Mouse (Mus musculus): ENCODE data around the gene Drd5. TPM values are rescaled to one million over a fixed set of nuclear protein-coding genes. Genes with fewer than 3 reads are reported as not detected.

Drd5 gene
- polyA plus RNA-seq, 1 experiment from 2014 or later = not detected

GRCm38 (mm10) chr5:38366650-38367470 is 47.7 kb downstream of the Drd5 start:
- DNase-seq (ENCODE audit: low spot score) = peak; percentile 83
- Histone ChIP-seq H3K9me3 (no peaks in the 10 kb centered on the region), H3K27ac (peak overlapping the region; percentile 73), H3K4me3 (peak overlapping the region; percentile 55), H3K4me1 (peaks cover 24% of the 10 kb centered on the region), H3K27me3 (ENCODE audit: insufficient read depth, poor library complexity, severe bottlenecking) (peaks cover 32% of the 10 kb centered on the region; the same call in 1 of the 2 replicates), H3K36me3 (no peaks in the 10 kb centered on the region)
- WGBS = 6% methylated on average over 18 of the region's 18 CpGs

GRCm38 (mm10) chr5:38371308-38371707 is 52.1 kb downstream of the Drd5 start:
- no peak for DNase-seq (ENCODE audit: low spot score)
- H3K27me3 ChIP-seq (ENCODE audit: insufficient read depth, poor library complexity, severe bottlenecking) = no peaks in the 10 kb centered on the region
- H3K27ac ChIP-seq = no peak overlapping the region
- H3K4me3 ChIP-seq = no peak overlapping the region
- no peaks in the 10 kb centered on the region for H3K36me3 ChIP-seq
- 73% methylated on average over 1 of the region's 1 CpGs for WGBS
- H3K9me3 ChIP-seq = no peaks in the 10 kb centered on the region; the same call in 1 of the 2 replicates
- H3K4me1 ChIP-seq = peaks cover 11% of the 10 kb centered on the region

Other genes starting within 250 kb of the Drd5 start
- gene Nsg1, start 159.5 kb upstream of the Drd5 start, polyA plus RNA-seq (2016; fragmentation: Nextera tagmentation; extraction: Ambion mirVana) = 17.4 and 32.6 TPM in 2 replicates
- 9.5 and 14.7 TPM in 2 replicates for gene Zbtb49, start 98.9 kb upstream of the Drd5 start, polyA plus RNA-seq (2016; fragmentation: Nextera tagmentation; extraction: Ambion mirVana)
- gene Lyar, start 98.9 kb upstream of the Drd5 start, polyA plus RNA-seq (2016; fragmentation: Nextera tagmentation; extraction: Ambion mirVana) = 71.0 and 111 TPM in 2 replicates
- gene Tmem128, start 59.2 kb upstream of the Drd5 start, polyA plus RNA-seq (2016; fragmentation: Nextera tagmentation; extraction: Ambion mirVana) = 48.6 and 56.7 TPM in 2 replicates
- 0.06 TPM in 1 of 2 replicates, not detected in the other for gene Otop1, start 43.4 kb upstream of the Drd5 start, polyA plus RNA-seq (2016; fragmentation: Nextera tagmentation; extraction: Ambion mirVana)
- 0.31 and 0.47 TPM in 2 replicates for gene Slc2a9, start 183.8 kb downstream of the Drd5 start, polyA plus RNA-seq (2016; fragmentation: Nextera tagmentation; extraction: Ambion mirVana)
- gene Wdr1, start 243.9 kb downstream of the Drd5 start, polyA plus RNA-seq (2016; fragmentation: Nextera tagmentation; extraction: Ambion mirVana) = 243 and 286 TPM in 2 replicates

Data from heart, embryonic 10.5 days (tissue).